Mouse (Mus musculus) midbrain, embryonic 12.5 days (tissue): ENCODE data around the gene Gucy1b1. TPM values are rescaled to one million over a fixed set of nuclear protein-coding genes. Genes with fewer than 3 reads are reported as not detected.

ENCODE experiments used
- ATAC-seq: fragments of 200-750 bp; cut with Nextera tagmentation; 2 replicates; pipeline ENCODE4 v1.8.0; 2017; ENCODE audit warnings: low read depth, moderate TSS enrichment, moderate library complexity; ENCODE audit not compliant: low FRiP score
- H3K27ac ChIP-seq: fragments of 300-500 bp; sonication (generic); replicated peaks from 2 replicates; pipeline ENCODE4 v1.5.1; 2016; ENCODE audit warnings: mild to moderate bottlenecking
- H3K27me3 ChIP-seq: fragments of 300-500 bp; sonication (generic); 2 replicates; pipeline ENCODE4 v1.6.1; 2016; ENCODE audit warnings: mild to moderate bottlenecking
- H3K36me3 ChIP-seq: fragments of 300-500 bp; sonication (generic); 2 replicates; pipeline ENCODE4 v1.6.1; 2016
- H3K4me1 ChIP-seq: fragments of 300-500 bp; sonication (generic); 2 replicates; pipeline ENCODE4 v1.6.1; 2016
- H3K4me2 ChIP-seq: fragments of 300-500 bp; sonication (generic); replicated peaks from 2 replicates; pipeline ENCODE4 v1.6.1; 2016; ENCODE audit warnings: mild to moderate bottlenecking, moderate library complexity
- H3K4me3 ChIP-seq: fragments of 300-500 bp; sonication (generic); 2 replicates; pipeline ENCODE4 v1.5.1; 2016; ENCODE audit warnings: mild to moderate bottlenecking
- H3K9ac ChIP-seq: fragments of 300-500 bp; sonication (generic); replicated peaks from 2 replicates; pipeline ENCODE4 v1.6.1; 2016; ENCODE audit warnings: mild to moderate bottlenecking, moderate library complexity
- H3K9me3 ChIP-seq: fragments of 300-500 bp; sonication (generic); 2 replicates; pipeline ENCODE4 v1.6.1; 2016; ENCODE audit warnings: mild to moderate bottlenecking
- WGBS: fragments of 180-500 bp; shearing (Covaris S2); methylation state at CpG from one replicate; pipeline ENCODE4 v1.1.7; 2016; 5-methylcytosine and 5-hydroxymethylcytosine counted together
- polyA plus RNA-seq: library from polyadenylated mRNA; unstranded; fragments of >200 nt; fragmentation: Nextera tagmentation; extraction: Ambion mirVana; gene quantifications from 2 replicates; pipeline ENCODE4 v1.2.1, GENCODE M21; 2016

Gucy1b1 gene
- polyA plus RNA-seq = 11.0 and 11.1 TPM in 2 replicates

GRCm38 (mm10) chr3:82074201-82074851, at the start of gene Gucy1b1:
TSS of gene Gucy1b1 (minus strand) at chr3:82074689.
- Histone ChIP-seq H3K4me3 (peak within 1 kb of the TSS; percentile 47), H3K9ac (peak within 1 kb of the TSS; percentile 65), H3K27me3 (no peaks in the 10 kb centered on the region), H3K27ac (no peak within 1 kb of the TSS), H3K4me2 (peak within 1 kb of the TSS; percentile 82), H3K4me1 (0 out of 2 replicates have a peak, but pooled peaks cover 3% of the 10 kb centered on the region), H3K9me3 (no peaks in the 10 kb centered on the region), H3K36me3 (no peaks in the 10 kb centered on the region)
- under 1% methylated on average over 25 of the region's 25 CpGs for WGBS
- ATAC-seq = peak; percentile 99

- Histone ChIP-seq H3K4me1 (no peaks in the 10 kb centered on the region), H3K27ac (no peak overlapping the region), H3K9ac (no peak overlapping the region), H3K27me3 (no peaks in the 10 kb centered on the region), H3K9me3 (no peaks in the 10 kb centered on the region), H3K4me2 (no peak overlapping the region), H3K36me3 (no peaks in the 10 kb centered on the region), H3K4me3 (no peak overlapping the region)
- ATAC-seq = no peak
- WGBS = 88% methylated on average over 1 of the region's 1 CpGs
These were observed 44.4 kb upstream of the Gucy1b1 start for GRCm38 (mm10) chr3:82118916-82119315.

- H3K9me3 ChIP-seq = no peaks in the 10 kb centered on the region
- H3K27me3 ChIP-seq = no peaks in the 10 kb centered on the region
- no peaks in the 10 kb centered on the region for H3K36me3 ChIP-seq
- ATAC-seq = no peak
- H3K27ac ChIP-seq = no peak overlapping the region
- H3K4me3 ChIP-seq = no peak overlapping the region
- no peak overlapping the region for H3K4me2 ChIP-seq
- no peaks in the 10 kb centered on the region for H3K4me1 ChIP-seq
- WGBS = 62% methylated on average over 2 of the region's 2 CpGs
- no peak overlapping the region for H3K9ac ChIP-seq
These were observed 38.0 kb upstream of the Gucy1b1 start for GRCm38 (mm10) chr3:82112439-82112838.

GRCm38 (mm10) chr3:82111986-82112385, 37.5 kb upstream of the Gucy1b1 start:
- Histone ChIP-seq H3K9ac (no peak overlapping the region), H3K4me2 (no peak overlapping the region), H3K9me3 (no peaks in the 10 kb centered on the region), H3K4me1 (no peaks in the 10 kb centered on the region), H3K36me3 (no peaks in the 10 kb centered on the region), H3K4me3 (no peak overlapping the region), H3K27me3 (no peaks in the 10 kb centered on the region), H3K27ac (no peak overlapping the region)
- ATAC-seq = no peak
- WGBS = 86% methylated on average over 3 of the region's 3 CpGs

GRCm38 (mm10) chr3:82108951-82109350, 34.5 kb upstream of the Gucy1b1 start:
- 93% methylated on average over 15 of the region's 15 CpGs for WGBS
- Histone ChIP-seq H3K27ac (no peak overlapping the region), H3K9ac (no peak overlapping the region), H3K4me1 (no peaks in the 10 kb centered on the region), H3K4me3 (no peak overlapping the region), H3K27me3 (no peaks in the 10 kb centered on the region), H3K9me3 (no peaks in the 10 kb centered on the region), H3K36me3 (no peaks in the 10 kb centered on the region), H3K4me2 (no peak overlapping the region)
- no peak for ATAC-seq

GRCm38 (mm10) chr3:82104229-82104628, 29.7 kb upstream of the Gucy1b1 start:
- no peak for ATAC-seq
- WGBS = 84% methylated on average over 6 of the region's 6 CpGs
- no peak overlapping the region for H3K9ac ChIP-seq
- H3K4me1 ChIP-seq = no peaks in the 10 kb centered on the region
- no peak overlapping the region for H3K4me2 ChIP-seq
- no peaks in the 10 kb centered on the region for H3K9me3 ChIP-seq
- no peak overlapping the region for H3K27ac ChIP-seq
- no peaks in the 10 kb centered on the region for H3K36me3 ChIP-seq
- no peaks in the 10 kb centered on the region for H3K27me3 ChIP-seq
- no peak overlapping the region for H3K4me3 ChIP-seq

- no peaks in the 10 kb centered on the region for H3K27me3 ChIP-seq
- 86% methylated on average over 6 of the region's 6 CpGs for WGBS
- ATAC-seq = no peak
- no peak overlapping the region for H3K4me3 ChIP-seq
- H3K36me3 ChIP-seq = no peaks in the 10 kb centered on the region
- H3K9me3 ChIP-seq = no peaks in the 10 kb centered on the region
- no peak overlapping the region for H3K9ac ChIP-seq
- H3K4me2 ChIP-seq = no peak overlapping the region
- H3K4me1 ChIP-seq = no peaks in the 10 kb centered on the region
- H3K27ac ChIP-seq = no peak overlapping the region
These were observed 24.6 kb upstream of the Gucy1b1 start for GRCm38 (mm10) chr3:82099127-82099526.

- H3K9ac ChIP-seq = no peak overlapping the region
- H3K4me1 ChIP-seq = no peaks in the 10 kb centered on the region
- ATAC-seq = no peak
- H3K36me3 ChIP-seq = no peaks in the 10 kb centered on the region
- H3K27me3 ChIP-seq = no peaks in the 10 kb centered on the region
- no peak overlapping the region for H3K4me3 ChIP-seq
- H3K27ac ChIP-seq = no peak overlapping the region
- 82% methylated on average over 2 of the region's 2 CpGs for WGBS
- H3K4me2 ChIP-seq = no peak overlapping the region
- no peaks in the 10 kb centered on the region for H3K9me3 ChIP-seq
These were observed 22.3 kb upstream of the Gucy1b1 start for GRCm38 (mm10) chr3:82096801-82097200.

GRCm38 (mm10) chr3:82073741-82074181, 728 bp downstream of the Gucy1b1 start:
- ATAC-seq = peak; percentile 69
- Histone ChIP-seq H3K4me1 (0 out of 2 replicates have a peak, but pooled peaks cover 3% of the 10 kb centered on the region), H3K9me3 (no peaks in the 10 kb centered on the region), H3K36me3 (no peaks in the 10 kb centered on the region), H3K9ac (peak overlapping the region; percentile 65), H3K27ac (no peak overlapping the region), H3K4me2 (peak overlapping the region; percentile 82), H3K4me3 (peak overlapping the region; percentile 47), H3K27me3 (no peaks in the 10 kb centered on the region)
- 1% methylated on average over 34 of the region's 34 CpGs for WGBS

GRCm38 (mm10) chr3:82067830-82068229, 6.7 kb downstream of the Gucy1b1 start:
- H3K4me3 ChIP-seq = no peak overlapping the region
- H3K36me3 ChIP-seq = no peaks in the 10 kb centered on the region
- WGBS = 90% methylated on average over 5 of the region's 5 CpGs
- no peak for ATAC-seq
- no peak overlapping the region for H3K9ac ChIP-seq
- H3K27me3 ChIP-seq = no peaks in the 10 kb centered on the region
- no peaks in the 10 kb centered on the region for H3K4me1 ChIP-seq
- no peak overlapping the region for H3K27ac ChIP-seq
- H3K9me3 ChIP-seq = no peaks in the 10 kb centered on the region
- H3K4me2 ChIP-seq = no peak overlapping the region

- Histone ChIP-seq H3K9ac (no peak overlapping the region), H3K4me2 (no peak overlapping the region), H3K36me3 (no peaks in the 10 kb centered on the region), H3K27ac (no peak overlapping the region), H3K4me3 (no peak overlapping the region), H3K9me3 (no peaks in the 10 kb centered on the region), H3K27me3 (no peaks in the 10 kb centered on the region), H3K4me1 (no peaks in the 10 kb centered on the region)
- ATAC-seq = no peak
- 39% methylated on average over 9 of the region's 9 CpGs for WGBS
These were observed 12.9 kb downstream of the Gucy1b1 start for GRCm38 (mm10) chr3:82061402-82062180.

GRCm38 (mm10) chr3:82057201-82057600, 17.3 kb downstream of the Gucy1b1 start:
- no peak overlapping the region for H3K27ac ChIP-seq
- ATAC-seq = no peak
- no peaks in the 10 kb centered on the region for H3K27me3 ChIP-seq
- H3K4me2 ChIP-seq = no peak overlapping the region
- H3K9me3 ChIP-seq = no peaks in the 10 kb centered on the region
- H3K36me3 ChIP-seq = no peaks in the 10 kb centered on the region
- WGBS = 63% methylated on average over 5 of the region's 5 CpGs
- H3K9ac ChIP-seq = no peak overlapping the region
- no peaks in the 10 kb centered on the region for H3K4me1 ChIP-seq
- no peak overlapping the region for H3K4me3 ChIP-seq
